Mouse (Mus musculus): Measurements from ENCODE around the gene Tyrobp.

Gene Tyrobp

GRCm38 (mm10) chr7:30463568-30463967 lies 50.0 kb downstream of the Tyrobp start:
- DNase-seq (ENCODE audit: low read depth, low spot score) = no peak

DNA sequence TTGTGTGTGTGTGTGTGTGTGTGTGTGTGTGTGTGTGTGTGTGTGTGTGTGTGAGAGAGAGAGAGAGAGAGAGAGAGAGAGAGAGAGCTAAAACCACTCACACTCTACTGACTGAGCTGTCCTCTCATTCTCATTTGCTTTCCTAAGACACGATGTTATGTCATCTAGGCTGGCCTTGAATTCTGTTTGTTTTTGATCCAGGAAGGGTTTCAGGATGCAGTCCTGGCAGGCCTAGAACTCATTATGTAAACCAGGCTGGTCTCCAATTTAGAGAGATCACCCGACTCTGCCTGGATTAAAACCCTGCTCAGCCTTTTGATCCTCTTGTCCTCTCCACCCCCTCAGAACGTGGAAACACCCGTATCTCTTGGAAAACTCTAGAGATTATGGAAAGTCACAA lies 50.4 kb downstream of the Tyrobp start:
- DNase-seq (ENCODE audit: low read depth, low spot score) = no peak

GRCm38 (mm10) chr7:30464816-30465300 lies 51.3 kb downstream of the Tyrobp start:
- DNase-seq (ENCODE audit: low read depth, low spot score) = no peak
